Mouse (Mus musculus): ENCODE results near the gene Nptx1. TPM values are rescaled to one million over a fixed set of nuclear protein-coding genes. Genes with fewer than 3 reads are reported as not detected.

Nptx1 gene
- polyA plus RNA-seq, 1 experiment, result 0.49 TPM

DNA sequence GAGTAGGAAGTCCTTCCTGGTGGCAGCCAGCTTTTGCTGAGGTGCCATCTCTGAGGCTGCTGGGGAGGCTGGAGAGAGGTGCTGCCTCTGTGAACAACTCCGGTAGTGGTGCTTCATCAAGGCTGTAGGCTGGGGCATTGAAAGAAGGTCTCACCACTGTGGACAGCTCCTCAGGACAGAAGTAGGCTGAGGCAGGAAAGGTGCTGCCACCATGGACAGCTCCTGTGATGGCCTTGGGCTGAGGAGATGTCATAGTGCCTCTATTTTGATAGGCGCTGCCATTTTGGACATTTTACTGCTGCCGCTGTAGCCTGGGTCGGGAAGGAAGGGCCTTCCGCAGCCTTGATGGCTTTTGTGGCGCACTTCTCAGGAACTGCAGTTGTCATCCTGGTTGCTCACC, 54.7 kb downstream of the Nptx1 start:
- TF ChIP-seq CTCF (IDR thresholded peaks at IDR 0.05; ENCODE audit: extremely low read depth, insufficient read length, insufficient replicate concordance, low read depth, low read length) (no peak), POLR2A (IDR thresholded peaks at IDR 0.05; ENCODE audit: low read depth, low read length) (no peak)
- Histone ChIP-seq H3K4me1 (ENCODE audit: control insufficient read depth, insufficient read depth, insufficient read length, low read length) (peaks cover 10% of the 10 kb centered on the region; the same call in 1 of the 2 replicates), H3K27me3 (ENCODE audit: control insufficient read depth, insufficient read depth, low read length) (no peaks in the 10 kb centered on the region), H3K36me3 (ENCODE audit: control insufficient read depth, insufficient read depth, low read length) (peaks cover 5% of the 10 kb centered on the region), H3K4me3 (ENCODE audit: low read depth, low read length) (no peak overlapping the region), H3K27ac (ENCODE audit: insufficient read depth, low read depth, low read length) (no peak overlapping the region)
- 89% methylated on average over 6 of the region's 6 CpGs for WGBS

DNA sequence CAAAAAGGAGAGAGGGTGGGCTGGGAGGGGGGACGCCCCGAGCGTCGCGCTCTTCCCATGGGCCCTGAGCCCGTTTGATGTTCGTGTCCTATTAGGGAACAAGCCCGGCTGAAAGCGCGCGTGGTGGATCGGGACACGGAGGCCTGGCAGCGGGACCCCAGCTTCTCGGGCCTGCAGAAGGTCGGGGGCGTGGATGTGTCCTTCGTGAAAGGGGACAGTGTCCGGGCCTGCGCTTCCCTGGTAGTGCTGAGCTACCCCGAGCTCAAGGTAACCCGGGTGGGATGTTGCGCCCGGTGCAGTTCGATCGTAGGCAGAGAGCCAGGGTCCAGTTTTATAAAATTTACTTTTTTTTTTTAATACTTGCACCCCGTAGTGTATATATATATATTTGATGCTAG, 55.9 kb downstream of the Nptx1 start:
- Histone ChIP-seq H3K27ac (ENCODE audit: insufficient read depth, low read depth, low read length) (no peak overlapping the region), H3K36me3 (ENCODE audit: control insufficient read depth, insufficient read depth, low read length) (peaks cover 15% of the 10 kb centered on the region), H3K4me1 (ENCODE audit: control insufficient read depth, insufficient read depth, insufficient read length, low read length) (peaks cover 10% of the 10 kb centered on the region; the same call in 1 of the 2 replicates), H3K4me3 (ENCODE audit: low read depth, low read length) (peak overlapping the region; percentile 86), H3K27me3 (ENCODE audit: control insufficient read depth, insufficient read depth, low read length) (no peaks in the 10 kb centered on the region)
- 2% methylated on average over 27 of the region's 27 CpGs for WGBS
- TF ChIP-seq POLR2A (IDR thresholded peaks at IDR 0.05; ENCODE audit: low read depth, low read length) (no peak), CTCF (IDR thresholded peaks at IDR 0.05; ENCODE audit: extremely low read depth, insufficient read length, insufficient replicate concordance, low read depth, low read length) (no peak)

DNA sequence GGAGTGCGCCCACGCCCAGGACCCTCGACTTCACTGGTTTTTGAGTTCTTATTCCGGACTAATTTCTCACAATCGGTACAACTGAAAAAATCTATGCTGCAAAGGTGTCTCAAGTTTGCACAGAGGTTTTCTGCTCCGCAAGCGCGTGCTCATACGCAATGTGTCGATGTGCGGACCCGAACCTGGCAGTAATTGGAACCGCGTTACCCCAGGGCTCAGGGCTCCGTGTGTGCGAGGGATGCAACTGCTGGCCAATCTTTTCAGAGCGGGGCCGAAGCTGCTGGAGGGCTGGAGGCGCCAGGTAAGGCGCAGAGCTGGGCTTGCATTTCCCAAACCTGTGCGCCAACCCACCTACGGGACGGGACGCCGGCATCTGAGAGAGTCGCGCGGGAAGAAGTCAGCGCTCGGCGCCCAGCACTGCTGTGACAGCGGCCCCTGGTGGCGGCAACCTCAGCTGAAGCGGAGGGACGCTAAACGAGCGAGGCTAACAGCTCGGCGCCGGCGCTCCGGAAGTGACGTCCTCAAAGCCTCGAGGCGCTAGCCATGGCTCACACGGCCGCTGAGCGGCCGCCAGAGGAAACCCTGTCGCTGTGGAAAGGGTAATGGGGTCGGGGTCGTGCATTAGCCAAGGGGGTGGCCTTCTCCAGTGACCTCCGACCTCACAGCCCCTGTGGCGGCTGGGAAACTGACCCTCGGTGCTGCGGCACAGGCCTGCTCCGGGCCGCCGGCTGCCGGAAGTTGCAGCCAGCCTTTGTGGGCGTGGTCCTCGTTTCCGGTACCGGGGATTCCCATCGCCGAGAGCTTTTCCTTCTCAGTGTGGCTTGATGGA, 56.5 kb downstream of the Nptx1 start, which contains the start of gene Endov:
Endov (plus strand) TSS at position 487 of the 829 bp plus-strand sequence.
- TF ChIP-seq CTCF (IDR thresholded peaks at IDR 0.05; ENCODE audit: extremely low read depth, insufficient read length, insufficient replicate concordance, low read depth, low read length), result peak; percentile 85
- peak; percentile 60; the same call in 1 of the 2 replicates for TF ChIP-seq POLR2A (IDR thresholded peaks at IDR 0.05; ENCODE audit: low read depth, low read length)
- H3K4me3 ChIP-seq (ENCODE audit: low read depth, low read length), result peak within 1 kb of the TSS; percentile 86
- H3K36me3 ChIP-seq (ENCODE audit: control insufficient read depth, insufficient read depth, low read length), result peaks cover 20% of the 10 kb centered on the region
- no peaks in the 10 kb centered on the region for H3K27me3 ChIP-seq (ENCODE audit: control insufficient read depth, insufficient read depth, low read length)
- H3K27ac ChIP-seq (ENCODE audit: insufficient read depth, low read depth, low read length), result peak within 1 kb of the TSS; percentile 74
- 1% methylated on average over 66 of the region's 66 CpGs for WGBS
- peaks cover 10% of the 10 kb centered on the region; the same call in 1 of the 2 replicates for H3K4me1 ChIP-seq (ENCODE audit: control insufficient read depth, insufficient read depth, insufficient read length, low read length)

Other genes with a start within 250 kb of the Nptx1 start
- gene Eif4a3, start 247.7 kb downstream of the Nptx1 start, polyA plus RNA-seq (2012; rRNA removed), result 27.7 and 56.5 TPM in 2 replicates
- gene Card14, start 240.0 kb downstream of the Nptx1 start, polyA plus RNA-seq (2012; rRNA removed), result 3.5 and 7.1 TPM in 2 replicates
- gene Sgsh, start 192.2 kb downstream of the Nptx1 start, polyA plus RNA-seq (2012; rRNA removed), result 12.6 and 19.2 TPM in 2 replicates
- gene Slc26a11, start 192.2 kb downstream of the Nptx1 start, polyA plus RNA-seq (2012; rRNA removed), result 9.7 and 17.3 TPM in 2 replicates
- gene Rnf213, start 154.7 kb downstream of the Nptx1 start, polyA plus RNA-seq (2012; rRNA removed), result 11.9 and 34.7 TPM in 2 replicates
- gene Endov, start 56.4 kb downstream of the Nptx1 start, polyA plus RNA-seq (2012; rRNA removed), result 9.6 and 18.1 TPM in 2 replicates
- gene Rptor, start 55.2 kb upstream of the Nptx1 start, polyA plus RNA-seq (2012; rRNA removed), result 15.7 and 26.8 TPM in 2 replicates